Mouse (Mus musculus) midbrain, embryonic 15.5 days (tissue): ENCODE data around the gene Zbtb38. TPM values are rescaled to one million over a fixed set of nuclear protein-coding genes. Genes with fewer than 3 reads are reported as not detected.
"Not testable (repeated sequence)": the region's sequence is repeated elsewhere in the genome, so short reads cannot be mapped to it uniquely, and the experiment has no call there.

ENCODE experiments used
- ATAC-seq: fragments of 200-750 bp; cut with Nextera tagmentation; replicated peaks from 2 replicates; pipeline ENCODE4 v1.8.0; 2017; ENCODE audit warnings: moderate TSS enrichment
- H3K27ac ChIP-seq: fragments of 300-500 bp; sonication (generic); 2 replicates; pipeline ENCODE4 v1.5.1; 2015; ENCODE audit warnings: mild to moderate bottlenecking, inconsistent platforms
- H3K27me3 ChIP-seq: fragments of 300-500 bp; sonication (generic); replicated peaks from 2 replicates; pipeline ENCODE4 v1.6.1; 2015; ENCODE audit warnings: inconsistent platforms
- H3K36me3 ChIP-seq: fragments of 300-500 bp; sonication (generic); replicated peaks from 2 replicates; pipeline ENCODE4 v1.6.1; 2015; ENCODE audit warnings: inconsistent platforms
- H3K4me1 ChIP-seq: fragments of 300-500 bp; sonication (generic); 2 replicates; pipeline ENCODE4 v1.6.1; 2015; ENCODE audit warnings: inconsistent platforms
- H3K4me2 ChIP-seq: fragments of 300-500 bp; sonication (generic); 2 replicates; pipeline ENCODE4 v1.6.1; 2015; ENCODE audit warnings: inconsistent platforms, mild to moderate bottlenecking, moderate library complexity
- H3K4me3 ChIP-seq: fragments of 300-500 bp; sonication (generic); 2 replicates; pipeline ENCODE4 v1.5.1; 2015; ENCODE audit warnings: mild to moderate bottlenecking, inconsistent platforms
- H3K9ac ChIP-seq: fragments of 300-500 bp; sonication (generic); 2 replicates; pipeline ENCODE4 v1.6.1; 2015; ENCODE audit warnings: mild to moderate bottlenecking, inconsistent platforms
- H3K9me3 ChIP-seq: fragments of 300-500 bp; sonication (generic); 2 replicates; pipeline ENCODE4 v1.6.1; 2016; ENCODE audit warnings: inconsistent platforms
- WGBS: fragments of 180-500 bp; shearing (Covaris S2); methylation state at CpG from one replicate; pipeline ENCODE4 v1.1.7; 2015; ENCODE audit warnings: mixed read lengths; 5-methylcytosine and 5-hydroxymethylcytosine counted together
- polyA plus RNA-seq: library from polyadenylated mRNA; unstranded; fragments of >200 nt; fragmentation: Nextera tagmentation; extraction: Ambion mirVana; gene quantifications from 2 replicates; pipeline ENCODE4 v1.2.1, GENCODE M21; 2015

Gene Zbtb38
- polyA plus RNA-seq, 1 experiment from 2014 or later = 59.2 TPM

DNA sequence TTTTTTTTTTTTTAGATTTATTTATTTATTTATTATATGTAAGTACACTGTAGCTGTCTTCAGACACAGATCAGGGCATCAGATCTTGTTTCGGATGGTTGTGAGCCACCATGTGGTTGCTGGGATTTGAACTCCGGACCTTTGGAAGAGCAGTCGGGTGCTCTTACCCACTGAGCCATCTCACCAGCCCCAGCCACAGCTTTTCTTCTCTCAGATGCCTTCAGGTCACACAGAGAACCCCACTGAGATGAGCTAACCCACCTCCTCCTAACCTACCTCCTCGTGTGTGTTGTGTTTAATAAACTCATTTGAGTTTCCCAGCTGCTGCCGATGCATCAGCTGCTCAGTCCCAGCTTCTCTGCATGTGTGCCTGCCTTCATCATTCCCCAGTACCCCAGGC is 74.9 kb downstream of the Zbtb38 start:
- H3K4me1 ChIP-seq, H3K9me3 ChIP-seq, H3K4me2 ChIP-seq, H3K9ac ChIP-seq, H3K36me3 ChIP-seq, H3K4me3 ChIP-seq, H3K27ac ChIP-seq, H3K27me3 ChIP-seq, ATAC-seq: not testable (repeated sequence)
- WGBS = 84% methylated on average over 5 of the region's 5 CpGs

DNA sequence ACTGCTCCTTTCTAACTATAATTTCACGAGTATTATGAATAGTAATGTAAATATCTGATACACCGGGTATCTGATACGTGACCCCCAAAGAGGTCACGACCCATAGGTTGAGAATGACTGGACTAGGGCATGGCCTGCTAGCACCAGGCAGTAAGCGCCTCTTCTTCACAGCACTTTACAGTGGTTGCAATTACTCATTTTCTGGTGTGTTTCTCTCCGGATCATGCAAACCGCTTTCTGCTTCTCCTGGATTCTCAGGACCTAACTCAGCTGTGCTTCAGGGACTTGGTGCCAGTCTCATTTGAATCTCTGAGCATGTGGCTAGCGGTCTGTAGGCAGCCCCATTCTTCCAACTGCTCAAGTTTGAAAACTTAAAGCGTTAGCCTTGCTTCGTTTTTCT is 76.0 kb downstream of the Zbtb38 start:
- Histone ChIP-seq H3K9me3 (no peaks in the 10 kb centered on the region), H3K9ac (no peak overlapping the region), H3K27ac (no peak overlapping the region), H3K4me2 (no peak overlapping the region), H3K4me3 (no peak overlapping the region), H3K36me3 (no peaks in the 10 kb centered on the region), H3K4me1 (no peaks in the 10 kb centered on the region), H3K27me3 (no peaks in the 10 kb centered on the region)
- WGBS = 90% methylated on average over 10 of the region's 10 CpGs
- no peak for ATAC-seq

DNA sequence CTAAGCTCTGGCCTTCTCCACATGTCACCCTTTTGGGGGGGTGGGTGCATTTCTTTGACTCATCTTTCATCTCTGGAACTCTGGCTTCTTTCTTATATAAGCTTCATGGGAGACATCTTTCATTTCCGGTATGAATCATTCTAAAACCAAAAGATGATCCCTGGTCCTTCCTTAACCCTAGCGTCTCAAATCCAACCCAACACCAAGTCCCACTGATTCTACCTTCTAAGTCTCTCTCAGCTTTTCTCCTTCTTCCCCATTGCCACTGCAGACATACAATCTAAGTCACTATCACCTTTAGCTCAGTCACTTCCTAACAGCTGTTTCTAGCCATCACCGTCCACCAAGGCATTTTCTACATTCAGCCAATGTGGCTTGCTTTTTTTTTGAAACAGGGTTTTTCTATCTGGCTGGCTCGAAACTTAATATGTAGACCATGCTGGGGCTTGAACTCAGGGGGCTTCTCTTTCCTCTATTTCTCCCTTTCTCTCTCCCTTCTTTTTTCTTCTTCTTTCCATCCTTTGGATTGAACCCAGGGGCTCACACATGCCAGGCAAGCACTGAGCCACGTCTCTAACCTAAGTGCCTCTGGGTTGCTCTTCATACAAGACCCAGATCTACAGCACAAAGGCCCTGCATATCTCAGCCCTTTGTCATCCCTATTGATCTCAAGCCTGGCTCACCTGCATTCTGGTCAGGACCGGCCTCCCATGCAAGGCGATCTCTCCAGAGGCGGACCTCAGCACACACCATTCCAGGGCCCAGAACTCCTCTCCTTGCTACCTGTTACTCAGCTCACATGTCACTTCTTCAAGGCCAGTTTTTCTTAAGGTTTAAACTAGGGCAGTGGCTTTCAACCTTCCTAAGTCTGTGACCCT is 76.6 kb downstream of the Zbtb38 start:
- H3K36me3 ChIP-seq = no peaks in the 10 kb centered on the region
- no peak overlapping the region for H3K4me3 ChIP-seq
- no peaks in the 10 kb centered on the region for H3K9me3 ChIP-seq
- H3K4me2 ChIP-seq = no peak overlapping the region
- no peak for ATAC-seq
- no peaks in the 10 kb centered on the region for H3K4me1 ChIP-seq
- no peaks in the 10 kb centered on the region for H3K27me3 ChIP-seq
- no peak overlapping the region for H3K27ac ChIP-seq
- WGBS = 87% methylated on average over 8 of the region's 8 CpGs
- H3K9ac ChIP-seq = no peak overlapping the region

DNA sequence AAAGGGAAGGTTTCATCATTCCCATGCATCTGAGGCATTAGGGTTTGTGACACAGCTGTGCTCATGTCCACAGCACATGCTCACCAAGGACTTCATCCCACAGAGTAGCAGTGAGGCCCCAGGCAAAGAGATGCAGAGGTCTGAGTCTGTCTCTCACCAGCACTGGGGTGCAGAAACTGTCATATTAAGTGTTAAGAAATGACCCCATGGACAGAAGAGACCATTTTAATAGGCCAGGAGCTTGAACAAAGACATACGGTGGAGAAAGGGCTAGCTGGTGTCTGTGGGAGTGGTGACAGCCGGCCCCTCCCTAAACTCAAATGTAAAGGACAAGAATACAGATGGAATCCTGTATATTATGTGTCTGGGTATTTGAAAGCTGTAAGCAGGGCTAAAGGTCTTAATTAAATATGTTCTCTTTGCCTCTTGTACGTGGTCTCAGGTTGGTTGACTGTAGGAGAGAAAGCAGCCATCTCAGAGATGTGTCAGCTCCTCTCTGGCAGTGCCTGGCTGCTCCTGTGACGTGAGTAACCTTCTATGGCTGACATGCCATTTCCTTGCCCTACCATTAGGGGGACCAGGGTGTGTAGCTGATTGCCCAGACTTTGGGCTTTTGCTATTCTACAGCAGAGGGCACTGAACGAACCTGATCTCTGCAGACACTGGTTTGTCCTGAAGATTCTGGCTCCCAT is 77.4 kb downstream of the Zbtb38 start:
- 38% methylated on average over 5 of the region's 5 CpGs for WGBS
- peak; percentile 28; the same call in 1 of the 2 replicates for ATAC-seq
- no peak overlapping the region for H3K9ac ChIP-seq
- H3K36me3 ChIP-seq = no peaks in the 10 kb centered on the region
- H3K4me3 ChIP-seq = no peak overlapping the region
- H3K27me3 ChIP-seq = no peaks in the 10 kb centered on the region
- H3K27ac ChIP-seq = no peak overlapping the region
- no peak overlapping the region for H3K4me2 ChIP-seq
- no peaks in the 10 kb centered on the region for H3K9me3 ChIP-seq
- 0 out of 2 replicates have a peak, but pooled peaks cover 2% of the 10 kb centered on the region for H3K4me1 ChIP-seq

DNA sequence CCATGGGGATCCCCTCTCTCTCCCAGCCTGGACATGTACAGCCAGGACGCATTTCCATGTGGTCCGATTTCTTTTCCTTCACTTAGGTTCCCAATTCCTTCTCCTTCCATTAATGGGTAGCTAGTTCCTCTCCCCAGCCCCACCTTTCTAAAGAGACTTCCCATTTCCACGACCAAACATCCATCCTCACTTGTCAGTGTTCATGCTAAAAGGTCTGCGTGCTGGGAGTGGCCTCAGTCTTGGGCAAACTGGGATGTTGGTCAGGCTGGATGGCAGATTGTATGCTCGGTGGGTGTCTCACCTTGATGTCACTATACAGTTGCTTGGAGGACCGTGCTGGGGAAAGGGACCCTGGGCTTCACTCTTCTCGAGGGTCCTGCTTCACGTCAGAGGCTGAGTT is 78.3 kb downstream of the Zbtb38 start:
- Histone ChIP-seq H3K27ac (no peak overlapping the region), H3K27me3 (no peaks in the 10 kb centered on the region), H3K9me3 (no peaks in the 10 kb centered on the region), H3K4me3 (no peak overlapping the region), H3K4me1 (peaks cover 4% of the 10 kb centered on the region; the same call in 1 of the 2 replicates), H3K9ac (no peak overlapping the region), H3K36me3 (no peaks in the 10 kb centered on the region), H3K4me2 (no peak overlapping the region)
- 91% methylated on average over 8 of the region's 8 CpGs for WGBS
- no peak for ATAC-seq

DNA sequence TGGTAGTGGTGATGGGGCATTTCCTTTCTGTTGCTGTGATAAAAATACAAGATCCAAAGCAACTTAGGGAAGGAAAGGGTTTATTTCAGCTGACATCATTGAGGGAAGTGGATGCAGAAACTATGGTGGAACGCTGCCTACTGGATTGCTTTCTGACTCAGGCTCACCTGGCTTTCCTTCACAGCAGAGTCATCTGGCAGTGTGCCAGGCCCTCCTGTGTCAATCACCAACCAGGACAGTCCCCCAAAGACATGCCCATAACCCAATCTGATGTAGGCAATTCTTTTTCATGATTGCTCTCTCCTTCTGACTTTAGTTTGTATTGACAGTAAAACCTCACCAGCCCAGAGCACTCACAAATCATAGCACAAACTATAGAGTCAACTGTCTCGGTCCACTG is 80.2 kb downstream of the Zbtb38 start:
- Histone ChIP-seq H3K4me3 (no peak overlapping the region), H3K27ac (no peak overlapping the region)

DNA sequence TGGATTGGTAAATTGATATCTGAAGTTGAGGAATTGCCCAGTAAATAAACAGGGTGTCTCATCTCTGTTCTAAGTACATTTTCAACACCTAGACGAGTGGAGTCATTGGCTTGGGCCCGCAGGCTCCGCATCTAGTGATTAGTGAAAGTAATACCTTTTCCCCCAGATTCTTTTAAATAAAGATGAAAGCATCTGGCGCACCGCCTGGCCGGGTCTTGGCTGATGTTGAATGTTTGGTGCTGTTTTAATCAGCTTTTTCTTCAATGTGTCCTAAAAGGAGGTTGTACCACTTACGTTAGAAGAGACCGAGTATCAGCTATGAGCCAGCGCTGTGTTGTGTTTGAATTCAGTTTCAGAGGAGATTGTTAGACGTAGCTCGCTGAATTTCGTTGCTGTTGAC is 81.4 kb downstream of the Zbtb38 start:
- 92% methylated on average over 12 of the region's 12 CpGs for WGBS
- no peaks in the 10 kb centered on the region for H3K27me3 ChIP-seq
- no peaks in the 10 kb centered on the region for H3K9me3 ChIP-seq
- H3K4me1 ChIP-seq = peaks cover 4% of the 10 kb centered on the region; the same call in 1 of the 2 replicates
- no peak overlapping the region for H3K27ac ChIP-seq
- no peak overlapping the region for H3K4me3 ChIP-seq
- ATAC-seq = no peak
- no peaks in the 10 kb centered on the region for H3K36me3 ChIP-seq
- H3K9ac ChIP-seq = no peak overlapping the region
- H3K4me2 ChIP-seq = no peak overlapping the region

More for the DNA sequence above, 80.2 kb downstream of the Zbtb38 start:
- H3K9ac ChIP-seq = no peak overlapping the region
- H3K4me2 ChIP-seq = no peak overlapping the region
- WGBS = 90% methylated on average over 2 of the region's 2 CpGs
- H3K4me1 ChIP-seq = peaks cover 4% of the 10 kb centered on the region; the same call in 1 of the 2 replicates
- H3K27me3 ChIP-seq = no peaks in the 10 kb centered on the region
- no peak for ATAC-seq
- no peaks in the 10 kb centered on the region for H3K36me3 ChIP-seq
- H3K9me3 ChIP-seq = no peaks in the 10 kb centered on the region

DNA sequence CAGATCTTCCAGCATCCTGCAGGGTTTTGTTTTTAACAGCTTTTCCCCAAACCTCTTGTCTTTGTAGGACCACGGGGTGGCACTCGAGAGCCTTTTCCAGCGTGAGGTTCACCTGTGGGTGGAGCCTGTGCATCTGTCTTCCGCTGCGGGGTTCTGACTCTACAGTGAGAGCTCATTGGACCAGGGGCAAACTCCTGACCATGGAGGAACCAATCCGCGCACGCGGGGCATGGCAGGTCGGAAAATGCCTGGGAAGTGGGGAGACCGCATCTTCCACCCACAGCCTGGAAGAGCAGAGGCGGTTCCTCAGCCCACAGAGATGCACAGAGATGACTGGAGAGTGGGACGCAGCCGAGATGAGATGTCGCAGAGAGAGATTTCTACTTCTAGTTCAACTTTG is 82.8 kb downstream of the Zbtb38 start:
- peak; percentile 100 for ATAC-seq
- peaks cover 4% of the 10 kb centered on the region; the same call in 1 of the 2 replicates for H3K4me1 ChIP-seq
- no peaks in the 10 kb centered on the region for H3K9me3 ChIP-seq
- peak overlapping the region; percentile 52 for H3K9ac ChIP-seq
- no peaks in the 10 kb centered on the region for H3K27me3 ChIP-seq
- H3K4me2 ChIP-seq = peak overlapping the region; percentile 67
- WGBS = 2% methylated on average over 15 of the region's 15 CpGs
- no peaks in the 10 kb centered on the region for H3K36me3 ChIP-seq
- H3K27ac ChIP-seq = peak overlapping the region; percentile 87
- peak overlapping the region; percentile 42 for H3K4me3 ChIP-seq

DNA sequence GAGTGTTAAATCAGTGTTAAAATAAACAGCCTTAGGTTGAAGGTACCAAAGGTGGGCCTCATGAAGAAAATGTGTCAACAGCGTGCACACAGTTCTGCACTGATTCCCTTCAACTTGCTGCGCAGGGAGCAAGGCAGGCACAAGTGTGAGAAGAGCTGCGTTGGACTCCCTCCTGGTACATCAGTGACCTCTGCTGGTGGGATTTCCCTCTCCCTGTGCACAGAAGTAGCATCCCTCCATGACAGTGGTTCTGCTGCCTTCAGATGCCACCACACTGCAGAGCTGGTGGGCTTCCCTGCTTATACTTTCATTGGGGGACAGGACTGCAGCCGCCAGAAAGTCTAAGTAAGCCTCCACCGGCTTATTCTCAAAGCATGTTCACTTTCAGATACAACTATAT is 84.0 kb downstream of the Zbtb38 start:
- ATAC-seq = 0 out of 2 replicates have a peak, but pooled peaks have one; percentile 32
- H3K4me3 ChIP-seq = no peak overlapping the region
- H3K4me2 ChIP-seq = no peak overlapping the region
- peaks cover 4% of the 10 kb centered on the region; the same call in 1 of the 2 replicates for H3K4me1 ChIP-seq
- no peak overlapping the region for H3K9ac ChIP-seq
- H3K27me3 ChIP-seq = no peaks in the 10 kb centered on the region
- 43% methylated on average over 5 of the region's 5 CpGs for WGBS
- H3K36me3 ChIP-seq = no peaks in the 10 kb centered on the region
- no peak overlapping the region for H3K27ac ChIP-seq
- H3K9me3 ChIP-seq = no peaks in the 10 kb centered on the region

DNA sequence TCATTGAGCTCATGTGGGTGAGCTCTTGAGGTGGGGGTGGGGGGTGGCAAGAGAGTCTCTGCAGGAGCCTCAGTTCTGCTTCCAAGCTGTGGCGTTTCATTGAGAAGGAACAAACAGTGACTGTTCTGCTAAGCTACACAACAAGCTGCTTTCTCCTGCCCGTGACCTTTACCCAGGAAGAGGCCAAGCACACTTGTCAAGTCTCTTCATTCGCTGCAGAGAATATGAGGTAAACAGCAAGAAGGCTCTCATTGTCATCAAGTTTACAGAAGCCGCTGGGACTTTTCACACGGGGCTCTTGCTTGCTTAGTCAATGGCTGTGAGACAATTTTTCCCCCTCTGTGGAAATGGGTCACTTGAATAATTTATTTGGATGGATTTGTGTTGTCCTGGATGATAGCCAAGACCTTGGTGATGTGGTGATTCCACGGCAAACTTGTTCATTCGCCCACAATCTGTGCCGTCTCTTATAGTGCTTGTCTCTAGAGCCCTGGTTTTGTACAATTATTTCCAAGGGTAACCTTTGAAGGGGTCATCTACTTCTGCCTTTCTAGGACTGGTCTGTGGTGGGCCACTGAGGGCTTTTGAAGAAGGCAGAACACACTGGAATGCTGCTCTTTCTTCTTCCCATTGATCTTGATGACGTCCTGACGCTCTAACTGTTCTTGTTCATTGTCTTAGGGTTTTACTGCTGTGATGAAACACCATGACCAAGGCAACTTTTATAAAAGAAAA is 92.0 kb downstream of the Zbtb38 start:
- Histone ChIP-seq H3K4me2 (no peak overlapping the region), H3K36me3 (no peaks in the 10 kb centered on the region), H3K9me3 (no peaks in the 10 kb centered on the region), H3K4me1 (no peaks in the 10 kb centered on the region), H3K9ac (no peak overlapping the region), H3K4me3 (no peak overlapping the region), H3K27ac (no peak overlapping the region), H3K27me3 (no peaks in the 10 kb centered on the region)
- 67% methylated on average over 10 of the region's 10 CpGs for WGBS
- peak; percentile 52 for ATAC-seq

DNA sequence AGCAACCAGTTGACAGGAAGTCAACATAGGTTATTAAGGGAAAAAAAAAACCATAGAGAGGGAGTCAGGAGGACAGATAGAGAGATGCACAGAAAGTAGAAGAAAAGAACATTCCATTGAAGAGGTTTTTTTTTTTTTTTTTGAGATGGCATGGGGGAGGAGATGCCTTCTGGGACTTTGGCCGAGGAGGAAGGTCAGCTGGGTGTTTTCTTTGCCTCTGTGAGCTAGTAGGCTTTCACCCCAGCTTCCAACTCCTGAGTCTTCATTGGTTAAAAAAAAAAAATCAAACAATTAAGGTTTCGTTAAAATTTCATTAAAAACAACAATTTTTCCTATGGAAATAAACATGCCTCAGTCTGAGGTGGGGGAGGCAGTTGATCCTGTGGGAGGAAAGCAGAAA is 92.8 kb downstream of the Zbtb38 start:
- Histone ChIP-seq H3K9ac (no peak overlapping the region), H3K27ac (no peak overlapping the region), H3K36me3 (no peaks in the 10 kb centered on the region), H3K9me3 (no peaks in the 10 kb centered on the region), H3K4me3 (no peak overlapping the region), H3K4me2 (no peak overlapping the region), H3K27me3 (no peaks in the 10 kb centered on the region), H3K4me1 (no peaks in the 10 kb centered on the region)
- WGBS = 75% methylated on average over 2 of the region's 2 CpGs
- no peak for ATAC-seq

DNA sequence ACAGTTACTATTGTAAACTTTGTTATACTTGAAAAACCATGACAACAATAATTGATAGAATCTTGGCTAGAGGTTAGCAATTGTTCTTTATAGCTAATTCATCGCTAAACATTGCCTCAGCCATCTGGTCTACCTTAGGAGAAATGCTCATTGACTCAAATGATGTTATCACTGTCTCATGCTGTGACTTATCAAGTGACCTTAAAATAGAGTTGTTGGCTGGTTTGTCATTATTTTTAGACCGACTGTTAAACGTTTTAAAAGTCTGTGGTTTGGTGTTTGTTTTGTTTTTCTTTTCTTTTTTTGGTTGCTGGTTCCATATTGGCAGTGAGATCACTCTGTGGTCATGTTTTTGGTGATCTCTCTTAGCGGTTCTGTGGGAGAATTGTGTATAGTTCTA is 99.1 kb downstream of the Zbtb38 start:
- no peak overlapping the region for H3K27ac ChIP-seq
- WGBS = 78% methylated on average over 4 of the region's 4 CpGs
- no peak for ATAC-seq
- H3K4me3 ChIP-seq = no peak overlapping the region
- no peaks in the 10 kb centered on the region for H3K4me1 ChIP-seq
- no peaks in the 10 kb centered on the region for H3K9me3 ChIP-seq
- no peaks in the 10 kb centered on the region for H3K27me3 ChIP-seq
- no peak overlapping the region for H3K4me2 ChIP-seq
- no peak overlapping the region for H3K9ac ChIP-seq
- no peaks in the 10 kb centered on the region for H3K36me3 ChIP-seq
